Mouse (Mus musculus) urinary bladder, adult 2 months (tissue): ENCODE results near the gene Smyd3. TPM values are rescaled to one million over a fixed set of nuclear protein-coding genes. Genes with fewer than 3 reads are reported as not detected.
"Not testable (repeated sequence)": the region's sequence is repeated elsewhere in the genome, so short reads cannot be mapped to it uniquely, and the experiment has no call there.

Experiments used
- DNase-seq: peaks from one replicate; pipeline ENCODE4 v3.0.0; 2022; ENCODE audit warnings: low spot score
- polyA plus RNA-seq: library from polyadenylated mRNA; depleted of rRNA; stranded (reverse); fragments of >200 nt; gene quantifications from 2 replicates; pipeline ENCODE4 v1.2.3, GENCODE M21; 2012

Smyd3 gene
- polyA plus RNA-seq, 1 experiment = 7.9 TPM

GRCm38 (mm10) chr1:179293772-179294353 is 224.0 kb downstream of the Smyd3 start:
- no peak for DNase-seq

- not testable (repeated sequence) for DNase-seq
Observed at GRCm38 (mm10) chr1:179290181-179290580, 227.7 kb downstream of the Smyd3 start.

- DNase-seq = no peak
Observed at GRCm38 (mm10) chr1:179289744-179290143, 228.1 kb downstream of the Smyd3 start.

- no peak for DNase-seq
Observed at GRCm38 (mm10) chr1:179286748-179287147, 231.1 kb downstream of the Smyd3 start.

GRCm38 (mm10) chr1:179282821-179283220 is 235.0 kb downstream of the Smyd3 start:
- no peak for DNase-seq

- DNase-seq = no peak
Observed at GRCm38 (mm10) chr1:179281401-179282121, 236.3 kb downstream of the Smyd3 start.

GRCm38 (mm10) chr1:179279116-179279515 is 238.7 kb downstream of the Smyd3 start:
- no peak for DNase-seq

- no peak for DNase-seq
Observed at GRCm38 (mm10) chr1:179277346-179277745, 240.5 kb downstream of the Smyd3 start.

- no peak for DNase-seq
Observed at GRCm38 (mm10) chr1:179276866-179277265, 241.0 kb downstream of the Smyd3 start.

- no peak for DNase-seq
Observed at GRCm38 (mm10) chr1:179272926-179273325, 244.9 kb downstream of the Smyd3 start.

GRCm38 (mm10) chr1:179272351-179272750 is 245.5 kb downstream of the Smyd3 start:
- no peak for DNase-seq

GRCm38 (mm10) chr1:179266936-179267335 is 250.9 kb downstream of the Smyd3 start:
- DNase-seq = no peak

- DNase-seq = no peak
Observed at GRCm38 (mm10) chr1:179261496-179261966, 256.3 kb downstream of the Smyd3 start.

- DNase-seq = no peak
Observed at GRCm38 (mm10) chr1:179255826-179256512, 261.9 kb downstream of the Smyd3 start.

GRCm38 (mm10) chr1:179254531-179254930 is 263.3 kb downstream of the Smyd3 start:
- no peak for DNase-seq

GRCm38 (mm10) chr1:179252611-179253010 is 265.2 kb downstream of the Smyd3 start:
- DNase-seq = no peak

GRCm38 (mm10) chr1:179250388-179250787 is 267.5 kb downstream of the Smyd3 start:
- DNase-seq = no peak

GRCm38 (mm10) chr1:179243554-179243953 is 274.3 kb downstream of the Smyd3 start:
- DNase-seq = no peak

GRCm38 (mm10) chr1:179240663-179241279 is 277.1 kb downstream of the Smyd3 start:
- no peak for DNase-seq

- DNase-seq = no peak
Observed at GRCm38 (mm10) chr1:179238639-179239038, 279.2 kb downstream of the Smyd3 start.

GRCm38 (mm10) chr1:179237989-179238388 is 279.9 kb downstream of the Smyd3 start:
- no peak for DNase-seq

GRCm38 (mm10) chr1:179236217-179236840 is 281.5 kb downstream of the Smyd3 start:
- no peak for DNase-seq
